Mouse (Mus musculus) limb, embryonic 14.5 days (tissue): ENCODE measurements around the gene Skp2. TPM values are rescaled to one million over a fixed set of nuclear protein-coding genes. Genes with fewer than 3 reads are reported as not detected.
"Not testable (repeated sequence)": the region's sequence is repeated elsewhere in the genome, so short reads cannot be mapped to it uniquely, and the experiment has no call there.

ENCODE experiments used
- ATAC-seq: fragments of 200-750 bp; cut with Nextera tagmentation; 2 replicates; pipeline ENCODE4 v1.8.0; 2017; ENCODE audit warnings: low read depth, moderate number of reproducible peaks, moderate TSS enrichment; ENCODE audit not compliant: low FRiP score
- DNase-seq: peaks from one replicate; pipeline ENCODE4 v3.0.0-alpha.2; 2015; ENCODE audit warnings: low spot score
- H3K27ac ChIP-seq: fragments of 300-500 bp; sonication (generic); replicated peaks from 2 replicates; pipeline ENCODE4 v1.5.1; 2014; ENCODE audit warnings: low read depth, mild to moderate bottlenecking, low read length, moderate library complexity, mixed read lengths
- H3K27me3 ChIP-seq: fragments of 300-500 bp; sonication (generic); 2 replicates; pipeline ENCODE4 v1.6.1; 2014; ENCODE audit warnings: low read length, mixed read lengths; ENCODE audit not compliant: control insufficient read depth, insufficient read depth
- H3K36me3 ChIP-seq: fragments of 300-500 bp; sonication (generic); 2 replicates; pipeline ENCODE4 v1.6.1; 2014; ENCODE audit warnings: mild to moderate bottlenecking, low read length, moderate library complexity, mixed read lengths; ENCODE audit not compliant: control insufficient read depth, insufficient read depth
- H3K4me1 ChIP-seq: fragments of 300-500 bp; sonication (generic); 2 replicates; pipeline ENCODE4 v1.6.1; 2014; ENCODE audit warnings: antibody characterized with exemption, low read length, mixed read lengths; ENCODE audit not compliant: control insufficient read depth, insufficient read depth
- H3K4me2 ChIP-seq: fragments of 300-500 bp; sonication (generic); replicated peaks from 2 replicates; pipeline ENCODE4 v1.6.1; 2014; ENCODE audit warnings: low read depth, mild to moderate bottlenecking, low read length, moderate library complexity; ENCODE audit not compliant: severe bottlenecking
- H3K4me3 ChIP-seq: fragments of 300-500 bp; sonication (generic); replicated peaks from 2 replicates; pipeline ENCODE4 v1.5.1; 2014; ENCODE audit warnings: low read length
- H3K9ac ChIP-seq: fragments of 300-500 bp; sonication (generic); 2 replicates; pipeline ENCODE4 v1.6.1; 2014; ENCODE audit warnings: mild to moderate bottlenecking, low read depth, low read length, moderate library complexity; ENCODE audit not compliant: severe bottlenecking
- H3K9me3 ChIP-seq: fragments of 300-500 bp; sonication (generic); 2 replicates; pipeline ENCODE4 v1.6.1; 2016; ENCODE audit warnings: low read length; ENCODE audit not compliant: control insufficient read depth
- POLR2A ChIP-seq: fragments of 200-500 bp; IDR thresholded peaks from 2 replicates; pipeline ENCODE4 v1.8.0; 2012; ENCODE audit warnings: inconsistent platforms, mild to moderate bottlenecking, moderate library complexity, borderline replicate concordance; ENCODE audit not compliant: insufficient read depth, insufficient read length; ENCODE audit errors: extremely low read depth
- WGBS: fragments of 180-500 bp; shearing (Covaris S2); extraction: QIAGEN DNeasy Blood & Tissue Kit; methylation state at CpG from one replicate; pipeline ENCODE4 v1.1.7; 2014; 5-methylcytosine and 5-hydroxymethylcytosine counted together
- polyA plus RNA-seq, 2 experiments: library from polyadenylated mRNA; depleted of rRNA in 1 of 2; stranded (reverse) in 1 of 2; unstranded in 1 of 2; fragments of >200 nt; fragmentation: Nextera tagmentation in 1 of 2; extraction: Ambion mirVana in 1 of 2; gene quantifications; 2 replicates each; pipeline versions ENCODE4 v1.2.1 to v1.2.3; 2012 to 2014

Gene Skp2
- polyA plus RNA-seq (2012; rRNA removed) (45.4 and 46.5 TPM in 2 replicates), polyA plus RNA-seq (2014; fragmentation: Nextera tagmentation; extraction: Ambion mirVana) (80.7 and 91.7 TPM in 2 replicates)

DNA sequence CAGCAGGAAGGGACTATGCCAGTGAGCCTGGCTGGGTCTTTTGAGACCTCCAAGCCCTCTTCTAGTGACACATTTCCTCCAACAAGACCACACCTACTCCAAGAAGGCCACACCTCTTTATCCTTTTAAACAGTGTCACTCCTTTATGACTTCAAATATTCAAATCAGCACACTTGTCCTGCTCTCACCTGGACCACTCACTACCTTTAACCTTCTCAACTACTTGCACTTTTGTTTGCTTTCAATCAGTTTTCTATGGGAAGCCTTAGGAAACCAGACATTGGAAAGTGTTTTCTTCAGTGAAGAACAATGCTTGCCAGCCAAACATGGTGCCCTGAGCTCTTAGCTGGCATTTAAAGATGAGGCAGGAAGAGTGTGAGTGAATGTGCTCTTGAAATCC, at the start of gene Skp2:
TSS of gene Skp2 (minus strand) at position 101 of the 400 bp plus-strand sequence.
- peaks cover 51% of the 10 kb centered on the region for H3K36me3 ChIP-seq
- DNase-seq = no peak

DNA sequence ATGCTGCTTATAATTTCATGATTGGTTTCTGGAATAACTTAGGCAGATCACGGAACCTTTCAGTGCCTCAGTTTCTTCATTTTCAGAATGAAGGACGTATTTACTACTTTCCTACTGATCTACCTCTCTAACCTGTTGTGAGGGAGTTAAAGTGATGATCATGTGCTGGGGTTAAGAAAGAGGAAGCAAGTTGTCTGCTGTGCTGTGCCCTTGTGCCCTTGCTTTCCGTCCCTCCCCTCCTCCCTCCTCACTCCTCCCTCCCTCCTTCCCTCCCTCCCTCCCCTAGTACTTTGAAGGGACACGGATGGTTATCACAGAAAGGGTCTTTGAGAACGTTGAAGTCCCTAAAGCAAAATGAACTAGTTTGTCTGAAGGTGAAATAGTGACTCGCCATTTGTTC, 43.2 kb upstream of the Skp2 start:
- WGBS = 67% methylated on average over 6 of the region's 6 CpGs
- no peak for ATAC-seq
- no peak overlapping the region for H3K4me2 ChIP-seq
- peaks cover 17% of the 10 kb centered on the region for H3K36me3 ChIP-seq
- H3K4me1 ChIP-seq = no peaks in the 10 kb centered on the region
- no peak for TF ChIP-seq POLR2A
- no peak for DNase-seq
- H3K27ac ChIP-seq = no peak overlapping the region
- H3K27me3 ChIP-seq = no peaks in the 10 kb centered on the region
- no peaks in the 10 kb centered on the region for H3K9me3 ChIP-seq
- no peak overlapping the region for H3K4me3 ChIP-seq
- H3K9ac ChIP-seq = no peak overlapping the region

More for the DNA sequence above, at the start of gene Skp2:
- Histone ChIP-seq H3K27ac (no peak within 1 kb of the TSS), H3K4me3 (no peak within 1 kb of the TSS), H3K4me2 (no peak within 1 kb of the TSS), H3K9ac (no peak within 1 kb of the TSS), H3K9me3 (no peaks in the 10 kb centered on the region), H3K4me1 (no peaks in the 10 kb centered on the region), H3K27me3 (no peaks in the 10 kb centered on the region)
- ATAC-seq = no peak
- no peak for TF ChIP-seq POLR2A

DNA sequence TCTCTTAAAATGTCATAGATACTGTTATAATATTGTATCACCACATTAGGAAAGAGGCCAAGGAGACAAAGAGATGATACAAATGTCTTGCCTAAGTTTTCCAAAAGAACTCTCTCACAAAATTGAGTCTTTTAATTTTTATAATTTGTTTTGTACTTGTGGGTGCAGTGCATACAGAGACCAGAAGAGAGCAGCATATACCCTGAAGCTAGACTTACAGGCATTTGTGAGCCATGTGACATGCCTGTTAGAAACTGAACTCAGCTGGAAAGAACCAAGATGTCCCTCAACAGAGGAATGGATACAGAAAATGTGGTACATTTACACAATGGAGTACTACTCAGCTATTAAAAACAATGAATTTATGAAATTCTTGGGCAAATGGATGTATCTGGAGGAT, 37.5 kb upstream of the Skp2 start:
- not testable (repeated sequence) for H3K27me3 ChIP-seq, H3K9ac ChIP-seq, H3K9me3 ChIP-seq, H3K4me3 ChIP-seq, DNase-seq, H3K4me1 ChIP-seq, H3K4me2 ChIP-seq, ATAC-seq, H3K27ac ChIP-seq
- H3K36me3 ChIP-seq = peaks cover 32% of the 10 kb centered on the region

DNA sequence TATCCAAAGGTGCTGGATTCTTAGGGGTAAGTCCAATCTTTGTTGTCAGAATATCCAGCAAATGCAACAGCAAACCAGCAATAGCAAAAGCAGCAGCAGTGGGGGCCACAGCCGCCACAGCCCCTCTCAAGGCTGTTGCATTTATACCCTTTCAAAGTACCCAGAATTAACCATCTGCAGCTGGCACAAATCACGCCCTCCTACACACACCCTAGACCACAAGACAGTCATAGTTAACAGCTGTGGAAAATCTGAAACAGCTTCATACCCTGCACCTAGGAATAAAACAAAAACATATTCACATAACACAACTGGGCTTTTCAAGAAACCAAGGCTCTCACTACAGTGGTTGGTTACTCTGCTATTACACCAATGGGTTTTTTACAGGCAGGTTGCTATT, 34.6 kb upstream of the Skp2 start:
- no peaks in the 10 kb centered on the region for H3K9me3 ChIP-seq
- ATAC-seq (no peak), DNase-seq (no peak)
- no peak overlapping the region for H3K27ac ChIP-seq
- no peaks in the 10 kb centered on the region for H3K27me3 ChIP-seq
- 68% methylated on average over 2 of the region's 2 CpGs for WGBS
- H3K4me1 ChIP-seq = peaks cover 3% of the 10 kb centered on the region; the same call in 1 of the 2 replicates
- H3K36me3 ChIP-seq = peaks cover 23% of the 10 kb centered on the region
- no peak for TF ChIP-seq POLR2A
- H3K9ac ChIP-seq = no peak overlapping the region
- no peak overlapping the region for H3K4me3 ChIP-seq
- H3K4me2 ChIP-seq = no peak overlapping the region

DNA sequence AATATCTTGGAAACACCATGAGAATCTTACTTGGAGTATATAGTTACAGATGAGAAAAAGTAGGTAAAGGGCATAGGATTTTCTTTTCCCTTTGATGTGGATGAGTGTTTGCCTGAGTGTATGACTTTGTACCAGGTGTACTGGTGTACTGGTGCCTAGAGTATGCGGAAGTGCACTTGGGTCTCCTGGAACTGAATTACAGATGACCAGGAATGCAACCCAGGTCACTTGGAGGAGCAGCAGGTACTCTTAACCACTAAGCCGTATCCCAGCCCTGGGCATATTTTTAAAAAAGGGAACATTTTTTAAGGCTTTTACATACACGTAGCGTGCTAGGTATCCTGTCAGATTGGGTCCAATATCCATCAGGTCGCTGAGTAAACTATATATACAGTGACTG, 28.8 kb upstream of the Skp2 start:
- TF ChIP-seq POLR2A = no peak
- Histone ChIP-seq H3K36me3 (peaks cover 24% of the 10 kb centered on the region), H3K27ac (no peak overlapping the region), H3K27me3 (no peaks in the 10 kb centered on the region), H3K9ac (no peak overlapping the region), H3K9me3 (no peaks in the 10 kb centered on the region), H3K4me3 (no peak overlapping the region), H3K4me2 (no peak overlapping the region), H3K4me1 (no peaks in the 10 kb centered on the region)
- ATAC-seq (no peak), DNase-seq (no peak)
- WGBS = 91% methylated on average over 5 of the region's 5 CpGs

DNA sequence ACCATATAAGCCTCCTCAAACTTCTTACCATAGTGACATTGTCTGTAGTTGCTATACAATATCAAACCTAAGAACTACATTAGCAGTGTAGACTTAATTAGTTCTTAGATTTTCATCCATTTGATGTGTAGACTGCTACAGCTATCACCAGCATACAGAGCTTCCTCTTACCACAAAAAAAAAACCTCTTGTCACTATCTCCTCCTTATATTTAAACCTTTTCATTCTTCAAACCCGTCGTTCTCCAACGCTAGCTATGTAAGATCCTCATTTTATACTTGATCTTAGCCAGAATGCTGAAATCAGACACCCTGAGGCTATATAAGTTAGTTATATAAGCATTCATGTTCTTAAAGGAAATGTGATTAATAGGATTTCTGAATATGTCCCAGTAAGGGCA, 21.8 kb upstream of the Skp2 start:
- Histone ChIP-seq H3K9ac (no peak overlapping the region), H3K9me3 (no peaks in the 10 kb centered on the region), H3K27ac (no peak overlapping the region), H3K27me3 (no peaks in the 10 kb centered on the region), H3K4me3 (no peak overlapping the region), H3K36me3 (peaks cover 35% of the 10 kb centered on the region), H3K4me1 (no peaks in the 10 kb centered on the region), H3K4me2 (no peak overlapping the region)
- no peak for TF ChIP-seq POLR2A
- 93% methylated on average over 3 of the region's 3 CpGs for WGBS
- no peak for DNase-seq
- ATAC-seq = no peak
